Mouse (Mus musculus): Measurements from ENCODE around the gene Dapp1.

GRCm38 (mm10) chr3:138002545-138002944, 21.2 kb upstream of the Dapp1 start:
- TF ChIP-seq CTCF (IDR thresholded peaks at IDR 0.05; ENCODE audit: low read depth) (no peak), EP300 (optimal IDR thresholded peaks at IDR 0.05) (no peak)

All from stomach, postnatal 0 days (tissue).